ENCODE assay signal across 25 mouse cellular contexts in genomic region chr10:78407132-78407531, GRCm38 (mm10). TPM values are rescaled to one million over a fixed set of nuclear protein-coding genes. Genes with fewer than 3 reads are reported as not detected.
DNase-seq lines count a peak whose midpoint lies in the region; ATAC-seq and TF ChIP-seq lines count a peak whose summit lies in the region.
"Had no signal": no experiment of that assay in that cellular context is flagged by ENCODE, and none has a peak within 500 bp of the region (broad histone marks: within the 10 kb centered on the region; RNA-seq: fewer than 3 reads in every experiment).

No protein-coding gene starts in this region.

- H3K9me3 ChIP-seq in G1E (replicated peaks), result no peaks in the 10 kb centered on the region
- no peaks in the 10 kb centered on the region for H3K9me3 ChIP-seq in liver, embryonic 13.5 days (replicated peaks)
- H3K9me3 ChIP-seq in liver, postnatal 0 days (ENCODE audit: low read length), result no peaks in the 10 kb centered on the region
- H3K9me3 ChIP-seq in forebrain, embryonic 12.5 days, result no peaks in the 10 kb centered on the region
- H3K9me3 ChIP-seq: forebrain, embryonic 10.5 days; heart, embryonic 12.5 days; heart, embryonic 15.5 days; hindbrain, embryonic 10.5 days had no signal

- H3K4me3 ChIP-seq in G1E (ENCODE audit: low read depth, low read length), result peak overlapping the region; percentile 56; the same call in 1 of the 2 replicates
- H3K4me3 ChIP-seq in liver, embryonic 13.5 days (replicated peaks), result no peak overlapping the region
- H3K4me3 ChIP-seq in liver, postnatal 0 days (ENCODE audit: low read depth, low read length), result no peak overlapping the region
- H3K4me3 ChIP-seq in forebrain, embryonic 12.5 days (replicated peaks), result no peak overlapping the region
- H3K4me3 ChIP-seq: forebrain, embryonic 10.5 days; heart, embryonic 12.5 days; heart, embryonic 15.5 days; hindbrain, embryonic 10.5 days had no signal

- 23% methylated on average over 4 of the region's 4 CpGs for whole genome bisulfite sequencing in liver, embryonic 13.5 days (ENCODE audit: insufficient replicate concordance)
- 51% methylated on average over 4 of the region's 4 CpGs for WGBS in liver, postnatal 0 days (ENCODE audit: insufficient replicate concordance)
- 93% methylated on average over 4 of the region's 4 CpGs for WGBS in forebrain, embryonic 12.5 days

- no peaks in the 10 kb centered on the region for H3K27me3 ChIP-seq in G1E (ENCODE audit: insufficient read depth, low read length)
- H3K27me3 ChIP-seq in liver, embryonic 13.5 days, result no peaks in the 10 kb centered on the region
- H3K27me3 ChIP-seq in liver, postnatal 0 days (ENCODE audit: insufficient read depth, low read length), result no peaks in the 10 kb centered on the region
- H3K27me3 ChIP-seq in forebrain, embryonic 12.5 days, result no peaks in the 10 kb centered on the region
- H3K27me3 ChIP-seq: heart, embryonic 12.5 days; heart, embryonic 15.5 days had no signal

- H3K27ac ChIP-seq in liver, embryonic 13.5 days, result no peak overlapping the region
- no peak overlapping the region for H3K27ac ChIP-seq in liver, postnatal 0 days (ENCODE audit: low read depth)
- H3K27ac ChIP-seq in forebrain, embryonic 12.5 days, result no peak overlapping the region
- H3K27ac ChIP-seq: forebrain, embryonic 10.5 days; heart, embryonic 15.5 days; hindbrain, embryonic 10.5 days; hindbrain, embryonic 14.5 days had no signal

- H3K9ac ChIP-seq in liver, embryonic 13.5 days, result no peak overlapping the region
- H3K9ac ChIP-seq in liver, postnatal 0 days (replicated peaks), result no peak overlapping the region
- H3K9ac ChIP-seq in forebrain, embryonic 12.5 days, result no peak overlapping the region
- H3K9ac ChIP-seq: heart, embryonic 12.5 days; heart, embryonic 15.5 days; hindbrain, embryonic 14.5 days had no signal

- TF ChIP-seq EP300 in liver, postnatal 0 days (IDR thresholded peaks at IDR 0.05; ENCODE audit: low read depth), result no peak

- no peak for ATAC-seq in G1E (ENCODE audit: extremely low read depth, insufficient number of reproducible peaks, low FRiP score, poor library complexity, severe bottlenecking)
- peak; percentile 72 for ATAC-seq in liver, embryonic 13.5 days (ENCODE audit: low read depth)
- ATAC-seq in liver, postnatal 0 days, result 0 out of 2 replicates have a peak, but pooled peaks have one; percentile 29
- ATAC-seq in forebrain, embryonic 12.5 days (ENCODE audit: low FRiP score), result no peak
- ATAC-seq: activated CD4-positive, CD25-positive, alpha-beta regulatory T cell, adult 4 months; CD4-positive, CD25-positive, alpha-beta regulatory T cell, adult 4 months; forebrain, embryonic 14.5 days had no signal

- no peak for TF ChIP-seq CTCF in G1E (IDR thresholded peaks at IDR 0.05; ENCODE audit: low read depth, low read length)
- TF ChIP-seq CTCF in liver, postnatal 0 days (IDR thresholded peaks at IDR 0.05; ENCODE audit: low read depth), result no peak

- no peak overlapping the region for H3K4me2 ChIP-seq in liver, embryonic 13.5 days
- H3K4me2 ChIP-seq in liver, postnatal 0 days (ENCODE audit: low read depth, low read length), result no peak overlapping the region
- H3K4me2 ChIP-seq in forebrain, embryonic 12.5 days, result no peak overlapping the region
- H3K4me2 ChIP-seq: heart, embryonic 12.5 days; heart, embryonic 15.5 days; hindbrain, embryonic 14.5 days had no signal

- H3K4me1 ChIP-seq in G1E (ENCODE audit: insufficient read depth, low read depth, low read length), result peaks cover 91% of the 10 kb centered on the region
- H3K4me1 ChIP-seq in liver, embryonic 13.5 days (replicated peaks), result peaks cover 32% of the 10 kb centered on the region
- H3K4me1 ChIP-seq in liver, postnatal 0 days (ENCODE audit: insufficient read depth), result peaks cover 8% of the 10 kb centered on the region
- H3K4me1 ChIP-seq in forebrain, embryonic 12.5 days, result peaks cover 11% of the 10 kb centered on the region

- peaks cover 91% of the 10 kb centered on the region for H3K36me3 ChIP-seq in G1E (replicated peaks)
- peaks cover 88% of the 10 kb centered on the region for H3K36me3 ChIP-seq in liver, embryonic 13.5 days
- H3K36me3 ChIP-seq in liver, postnatal 0 days (replicated peaks; ENCODE audit: insufficient read depth, low read length), result peaks cover 81% of the 10 kb centered on the region
- H3K36me3 ChIP-seq in forebrain, embryonic 12.5 days (replicated peaks), result peaks cover 88% of the 10 kb centered on the region

- DNase-seq in G1E (ENCODE audit: low spot score) (no peak), liver (peak; percentile 47)
- DNase-seq in liver, embryonic 13.5 days, result no peak
- DNase-seq in liver, postnatal 0 days, result no peak
- DNase-seq in retina, embryonic 14.5 days (ENCODE audit: low spot score), result no peak
- no peak for DNase-seq in kidney, adult 9 months
- DNase-seq in lung, postnatal 14 days, result no peak
- DNase-seq: adrenal gland, postnatal 10 days; adrenal gland, postnatal 36 days; cerebellum, adult 18-20 months; cerebellum, adult 9-10 months; cerebellum, postnatal 14 days; gastrocnemius, postnatal 25 days; heart, adult 18-20 months; heart, postnatal 10 days; heart, postnatal 36 days had no signal

RNA-seq across cellular contexts. Expression of gene Rrp1, which starts 5.7 kb away (rescaled TPM):
- total RNA-seq in G1E (2014; fragmentation: Nextera tagmentation) (172 and 189 TPM in 2 replicates), G1E (2017) (423 and 464 TPM in 2 replicates)
- polyA plus RNA-seq in G1E (2012), result 372 and 420 TPM in 2 replicates
- polyA plus RNA-seq in liver, embryonic 13.5 days (2015; fragmentation: Nextera tagmentation; extraction: Ambion mirVana), result 160 and 177 TPM in 2 replicates
- polyA plus RNA-seq in liver, postnatal 0 days (2015; fragmentation: Nextera tagmentation; extraction: Ambion mirVana), result 93.5 and 95.5 TPM in 2 replicates
- polyA plus RNA-seq in forebrain, embryonic 12.5 days (2016; fragmentation: Nextera tagmentation; extraction: Ambion mirVana), result 326 and 329 TPM in 2 replicates

RNA-seq across cellular contexts. Expression of gene Cstb, which starts 18.3 kb away (rescaled TPM):
- total RNA-seq in G1E (2014; fragmentation: Nextera tagmentation) (33.7 and 47.1 TPM in 2 replicates), G1E (2017) (251 and 260 TPM in 2 replicates)
- polyA plus RNA-seq in G1E (2012), result 20.0 and 40.3 TPM in 2 replicates
- polyA plus RNA-seq in liver, embryonic 13.5 days (2015; fragmentation: Nextera tagmentation; extraction: Ambion mirVana), result 97.6 and 107 TPM in 2 replicates
- 177 and 187 TPM in 2 replicates for polyA plus RNA-seq in liver, postnatal 0 days (2015; fragmentation: Nextera tagmentation; extraction: Ambion mirVana)
- polyA plus RNA-seq in forebrain, embryonic 12.5 days (2016; fragmentation: Nextera tagmentation; extraction: Ambion mirVana), result 118 and 120 TPM in 2 replicates

RNA-seq across cellular contexts. Expression of gene Agpat3, which starts 54.8 kb away (rescaled TPM):
- 1.2 and 2.3 TPM in 2 replicates for total RNA-seq in G1E (2014; fragmentation: Nextera tagmentation)
- total RNA-seq in G1E (2017), result 1.9 and 2.3 TPM in 2 replicates
- polyA plus RNA-seq in G1E (2012), result 2.9 and 3.0 TPM in 2 replicates
- 18.1 and 19.5 TPM in 2 replicates for polyA plus RNA-seq in liver, embryonic 13.5 days (2015; fragmentation: Nextera tagmentation; extraction: Ambion mirVana)
- polyA plus RNA-seq in liver, postnatal 0 days (2015; fragmentation: Nextera tagmentation; extraction: Ambion mirVana), result 154 and 171 TPM in 2 replicates
- polyA plus RNA-seq in forebrain, embryonic 12.5 days (2016; fragmentation: Nextera tagmentation; extraction: Ambion mirVana), result 52.5 and 58.0 TPM in 2 replicates

RNA-seq across cellular contexts. Expression of gene Pdxk, which starts 57.6 kb away (rescaled TPM):
- total RNA-seq in G1E (2014; fragmentation: Nextera tagmentation) (33.6 and 36.2 TPM in 2 replicates), G1E (2017) (44.6 and 47.1 TPM in 2 replicates)
- polyA plus RNA-seq in G1E (2012), result 20.8 and 23.0 TPM in 2 replicates
- 5.8 and 7.0 TPM in 2 replicates for polyA plus RNA-seq in liver, embryonic 13.5 days (2015; fragmentation: Nextera tagmentation; extraction: Ambion mirVana)
- 10.1 and 11.0 TPM in 2 replicates for polyA plus RNA-seq in liver, postnatal 0 days (2015; fragmentation: Nextera tagmentation; extraction: Ambion mirVana)
- 9.0 and 10.0 TPM in 2 replicates for polyA plus RNA-seq in forebrain, embryonic 12.5 days (2016; fragmentation: Nextera tagmentation; extraction: Ambion mirVana)

Comparison
In these comparisons a context has a peak if more than half of its experiments do, and no peak if none do; other contexts are left out.
1. ATAC-seq: peak in liver, embryonic 13.5 days (single experiment) and liver, postnatal 0 days (single experiment); none in G1E (single experiment) and forebrain, embryonic 12.5 days (single experiment).